Mouse (Mus musculus) adrenal gland, postnatal 14 days (tissue): ENCODE results near the gene Prkcb. TPM values are rescaled to one million over a fixed set of nuclear protein-coding genes. Genes with fewer than 3 reads are reported as not detected.
"Not testable (repeated sequence)": the region's sequence is repeated elsewhere in the genome, so short reads cannot be mapped to it uniquely, and the experiment has no call there.

ENCODE experiments used
- DNase-seq: peaks from one replicate; pipeline ENCODE4 v3.0.0; 2021; ENCODE audit warnings: mixed read lengths
- long read RNA-seq, 2 experiments: library from polyadenylated mRNA; stranded (forward); transcript quantifications; one replicate each; pipeline ENCODE4 v2.0.0; 2021
- total RNA-seq: library from RNA; stranded (reverse); gene quantifications from 2 replicates; pipeline ENCODE4 v1.2.3, GENCODE M21; 2021

Prkcb gene
- 7.5 and 24.1 TPM in 2 replicates for total RNA-seq
- long read RNA-seq, experiment 1, transcript Prkcb-202 (17 exons, 2,911 nt) = major isoform, 16 of 22 reads
- long read RNA-seq, experiment 1, partial matches to known transcripts = 1 of 22 reads
- long read RNA-seq, experiment 1, other reads (novel, unspliced or antisense) = 5 of 22 reads
- long read RNA-seq, experiment 2, transcript Prkcb-202 (17 exons, 2,911 nt) = major isoform, 5 of 7 reads
- long read RNA-seq, experiment 2, partial matches to known transcripts = 0 of 7 reads
- long read RNA-seq, experiment 2, other reads (novel, unspliced or antisense) = 0 of 7 reads

DNA sequence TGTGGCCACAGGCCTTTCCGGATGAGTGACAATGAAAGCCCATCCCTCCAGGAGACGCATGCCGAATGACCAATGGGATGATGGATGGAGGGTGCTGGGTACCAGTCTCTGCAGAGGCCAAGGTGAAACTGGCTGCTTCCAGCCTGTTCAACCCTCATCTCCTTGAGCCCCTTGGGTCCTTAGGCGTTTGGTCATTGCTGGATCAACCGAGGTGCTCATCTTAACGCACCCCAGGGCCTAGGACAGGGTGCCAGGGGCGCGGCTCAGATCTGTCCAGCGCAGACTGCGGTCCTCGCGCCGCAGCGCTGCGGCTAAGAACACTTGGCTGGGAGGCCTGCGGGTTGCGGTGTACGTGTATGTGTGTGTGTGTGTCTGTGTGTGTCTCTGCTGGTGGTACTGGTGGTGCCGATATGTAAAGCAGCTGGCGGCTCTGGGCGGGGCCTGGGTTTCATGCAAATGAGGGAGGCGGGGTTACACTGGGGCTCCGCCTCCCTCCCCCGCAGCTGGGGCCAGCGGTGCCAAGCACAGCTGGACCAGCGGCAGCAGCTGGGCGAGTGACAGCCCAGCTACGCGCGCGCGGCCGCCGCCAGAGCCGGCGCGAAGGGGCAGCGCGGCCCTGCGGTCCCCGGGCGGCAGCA is at the start of gene Prkcb:
Prkcb (plus strand) TSS at position 147 of the 638 bp plus-strand sequence.
- DNase-seq = peak; percentile 83

DNA sequence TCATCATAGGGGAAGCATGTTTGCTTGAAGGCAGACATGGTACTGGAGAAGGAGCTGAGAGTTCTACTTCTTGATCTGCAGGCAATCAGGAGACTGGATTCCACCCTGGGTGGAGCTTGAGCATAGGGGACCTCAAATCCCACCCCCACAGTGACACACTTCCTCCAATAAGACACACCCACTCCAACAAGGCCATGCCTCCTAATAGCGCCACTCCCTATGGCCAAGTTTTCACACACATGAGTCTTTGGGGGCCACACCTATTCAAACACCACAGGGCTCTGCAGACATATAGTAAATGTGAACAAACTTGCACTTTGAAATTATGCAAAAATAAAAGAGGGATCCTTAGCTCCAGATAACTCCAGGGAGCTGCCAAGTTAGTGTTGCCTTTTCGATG is 49.6 kb upstream of the Prkcb start:
- no peak for DNase-seq

DNA sequence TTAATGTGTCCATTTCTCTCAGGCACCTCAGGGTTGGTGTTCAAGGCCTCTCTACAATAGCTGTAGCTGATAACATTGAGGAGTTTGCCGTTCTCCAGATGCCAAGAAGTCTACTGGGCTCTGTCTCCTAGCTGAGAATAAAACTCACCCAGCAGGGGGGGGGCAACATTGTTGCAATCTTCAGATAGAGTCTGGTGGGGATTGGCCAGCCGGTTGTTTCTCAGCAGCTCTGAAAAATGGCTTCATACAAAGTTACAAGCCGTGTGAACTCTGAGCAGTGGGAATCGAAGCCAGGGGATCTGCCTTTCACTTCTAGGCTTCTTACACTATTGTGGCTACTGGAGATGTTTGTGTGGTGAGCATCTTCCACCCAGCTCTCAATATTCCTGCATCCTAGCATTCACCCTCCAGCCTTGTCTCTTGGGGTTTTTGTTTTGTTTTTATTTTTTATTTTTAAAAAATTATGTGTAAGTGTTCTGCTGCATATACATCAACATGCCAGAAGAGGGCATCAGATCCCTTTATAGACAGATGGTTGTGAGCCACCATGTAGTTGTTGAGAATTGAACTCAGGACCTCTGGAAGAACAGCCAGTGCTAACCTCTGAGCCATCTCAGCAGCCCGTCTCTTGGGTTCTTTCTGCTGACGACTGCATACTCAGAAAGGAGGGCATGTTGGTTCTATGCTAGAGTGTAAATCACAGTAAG is 48.0 kb upstream of the Prkcb start:
- no peak for DNase-seq

DNA sequence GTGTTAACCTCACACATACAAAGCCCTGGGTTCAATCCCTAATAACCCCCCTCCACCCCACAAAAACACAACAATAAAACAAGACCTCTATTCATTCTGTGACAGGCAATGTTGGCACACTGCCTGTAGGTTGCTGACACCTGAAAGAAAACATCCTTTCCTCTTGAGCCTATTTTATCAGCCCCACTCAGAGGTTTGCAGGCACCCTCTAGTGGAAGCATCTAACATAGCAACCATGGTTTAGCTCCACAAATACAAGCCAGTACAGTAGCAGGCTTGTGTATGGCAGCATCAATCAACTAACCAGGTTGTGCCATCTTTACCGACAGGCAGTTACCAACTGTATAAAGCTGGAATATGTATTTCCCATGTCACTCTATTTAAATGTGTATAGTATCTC is 46.3 kb upstream of the Prkcb start:
- DNase-seq = peak; percentile 37

DNA sequence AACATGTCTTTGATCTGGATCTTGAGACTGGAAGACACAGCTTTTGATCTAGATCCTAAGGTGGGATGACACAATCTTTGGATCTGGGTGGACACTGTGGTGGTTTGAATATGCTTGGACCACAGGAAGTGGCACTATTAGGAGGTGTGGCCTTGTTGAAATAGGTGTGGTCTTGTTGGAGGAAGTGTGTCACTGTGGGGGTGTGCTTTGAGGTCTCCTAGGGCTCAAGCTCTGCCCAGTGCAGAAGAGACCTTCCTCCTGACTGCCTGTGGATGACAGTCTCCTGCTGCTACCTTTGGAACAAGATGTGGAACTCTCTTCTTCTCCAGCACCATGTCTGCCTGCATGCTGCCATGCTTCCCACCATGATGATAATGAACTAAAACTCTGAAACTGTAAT is 45.8 kb upstream of the Prkcb start:
- not testable (repeated sequence) for DNase-seq

DNA sequence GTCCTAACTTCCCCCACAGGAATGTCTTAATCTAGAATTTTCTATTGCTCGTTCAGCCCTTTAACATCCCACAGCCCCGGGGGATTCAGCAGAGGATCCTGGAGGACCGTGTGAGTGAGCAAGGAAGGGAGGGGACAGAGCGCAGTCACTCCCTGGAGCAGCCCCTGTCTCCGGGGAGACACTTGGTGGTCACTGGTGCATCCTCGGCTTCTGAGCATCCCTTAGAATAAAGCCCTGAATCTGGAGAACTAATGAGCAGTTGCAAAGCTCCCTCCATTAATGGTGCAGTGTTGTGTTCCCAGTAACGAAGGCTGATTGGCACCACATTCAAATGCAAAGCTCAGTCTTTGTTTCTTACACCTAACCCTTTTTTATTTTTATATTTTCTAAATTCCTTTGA is 44.4 kb upstream of the Prkcb start:
- DNase-seq = no peak

DNA sequence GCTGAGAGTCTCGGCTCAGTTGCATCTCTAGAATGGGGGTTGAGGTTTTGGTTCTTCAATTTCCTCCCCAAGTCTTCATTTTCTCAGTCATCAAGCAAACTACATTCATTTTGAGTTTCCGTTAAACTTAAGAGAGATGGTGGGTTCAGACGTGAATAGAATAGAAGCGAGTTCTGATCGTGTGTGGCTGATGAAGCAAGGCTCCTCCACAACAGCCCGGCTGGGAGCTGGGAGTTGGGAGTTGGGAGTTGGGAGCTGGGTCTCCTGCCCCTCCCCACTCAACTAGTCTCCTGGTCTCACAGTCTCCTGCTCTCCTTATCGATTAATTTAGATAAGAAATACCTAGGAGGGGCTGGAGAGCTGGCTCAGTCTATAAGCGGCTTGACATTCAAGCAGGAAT is 44.0 kb upstream of the Prkcb start:
- DNase-seq = no peak

DNA sequence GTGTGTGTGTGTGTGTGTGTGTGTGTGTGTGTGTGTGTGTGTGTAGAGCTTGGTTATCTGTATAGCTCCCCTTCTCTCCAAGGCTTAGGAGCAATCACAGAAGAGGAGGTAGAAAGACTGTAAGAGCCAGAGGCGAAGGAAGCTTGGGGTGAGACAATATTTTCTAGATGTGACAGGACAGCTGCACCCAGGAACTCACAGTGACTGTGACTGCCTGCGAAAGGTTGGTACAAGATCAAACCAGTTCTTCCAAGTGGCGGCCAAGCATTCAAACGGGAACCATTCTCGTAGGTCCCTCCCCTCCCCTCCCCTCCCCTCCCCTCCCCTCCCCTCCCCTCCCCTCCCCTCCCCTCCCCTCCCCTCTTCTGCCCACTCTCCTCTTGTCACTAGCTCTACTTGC is 42.6 kb upstream of the Prkcb start:
- no peak for DNase-seq

DNA sequence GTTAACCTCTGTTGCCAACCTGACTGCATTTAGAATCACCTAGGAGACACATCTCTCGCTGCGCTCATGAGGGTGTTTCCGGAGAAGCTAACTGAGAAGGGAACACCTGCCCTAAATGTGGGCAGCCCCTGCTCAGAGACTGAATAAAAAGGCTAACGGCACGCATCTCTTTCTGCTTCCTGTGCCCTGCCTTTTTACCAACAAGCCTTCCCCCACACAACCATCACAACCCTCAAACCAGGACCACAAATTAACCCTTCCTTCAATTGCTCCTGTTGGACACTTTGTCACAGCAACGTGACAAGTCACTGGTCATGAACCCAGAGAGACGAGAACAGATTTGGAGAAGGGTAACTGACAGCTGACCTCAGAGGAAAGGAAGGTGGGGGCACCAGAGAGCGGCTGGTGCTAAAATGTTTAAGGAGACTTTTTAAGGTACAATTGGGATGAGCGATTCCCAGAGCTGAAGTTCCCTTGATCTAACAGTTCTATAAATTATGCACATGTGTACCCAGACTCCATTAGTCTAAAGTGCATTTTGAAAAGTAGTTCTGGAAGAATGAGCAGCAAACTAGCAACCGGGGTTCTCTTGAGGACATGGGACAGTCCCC is 41.2 kb upstream of the Prkcb start:
- no peak for DNase-seq

DNA sequence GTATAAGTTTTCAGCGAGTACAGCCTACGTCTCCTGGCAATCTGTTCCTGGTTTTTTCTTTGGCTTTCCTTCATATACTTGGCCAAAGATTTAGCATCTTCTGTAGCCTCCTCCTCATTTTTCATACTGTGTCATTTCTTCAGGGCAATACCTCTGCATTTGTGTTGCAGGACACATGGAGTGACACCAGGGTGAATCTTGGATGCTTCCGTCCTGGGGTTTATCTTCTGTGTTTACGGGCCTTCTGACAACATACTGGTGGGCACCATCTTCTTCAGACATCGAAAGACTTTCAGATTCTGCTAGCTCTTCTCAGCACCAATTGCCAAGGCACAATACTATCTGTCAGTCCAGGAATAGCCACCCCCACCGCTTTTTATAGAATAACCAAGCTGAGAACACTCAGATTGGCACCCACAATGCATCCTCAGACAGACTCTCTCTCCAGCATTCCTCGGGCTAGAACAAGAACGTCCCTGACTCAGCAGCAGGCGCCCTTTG is 39.2 kb upstream of the Prkcb start:
- no peak for DNase-seq

DNA sequence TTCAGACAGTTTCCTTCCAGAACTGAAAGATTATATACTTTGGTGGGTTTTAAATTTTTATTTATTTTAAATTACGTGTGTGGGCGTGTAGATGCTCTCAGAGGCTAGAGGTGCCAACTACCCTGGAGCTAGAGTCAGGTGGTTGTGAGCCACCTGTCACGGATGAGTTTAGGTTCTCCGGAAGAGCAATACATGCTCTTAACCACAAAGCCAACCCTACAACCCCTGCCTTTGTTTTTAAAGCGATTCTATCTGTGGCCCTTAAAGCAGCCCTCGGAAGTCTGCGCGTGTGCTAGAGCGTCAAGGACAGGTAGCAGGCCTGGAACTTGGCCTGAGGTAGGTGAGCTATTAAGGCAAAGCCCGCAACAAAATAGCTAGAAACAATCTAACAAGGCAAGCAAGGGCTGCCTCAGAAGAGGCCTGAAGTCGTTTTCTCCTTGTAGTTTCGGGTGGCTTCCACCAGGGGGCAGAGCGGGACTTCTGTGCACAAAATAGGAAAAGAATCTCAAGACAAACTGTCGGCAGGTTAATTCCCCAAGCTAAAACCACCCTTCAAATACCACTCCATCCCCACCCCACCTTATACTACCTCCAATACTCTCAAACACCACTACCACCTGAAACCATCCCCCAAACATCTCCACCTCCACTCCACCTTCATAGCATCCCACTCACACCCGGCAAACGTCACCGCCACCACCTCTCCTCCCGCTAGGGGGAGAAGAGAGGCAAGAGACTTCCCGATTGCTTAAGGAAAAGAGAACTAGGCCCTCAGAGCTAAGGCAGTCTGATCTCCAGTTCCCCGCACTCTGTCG is 37.1 kb upstream of the Prkcb start:
- peak; percentile 76 for DNase-seq

DNA sequence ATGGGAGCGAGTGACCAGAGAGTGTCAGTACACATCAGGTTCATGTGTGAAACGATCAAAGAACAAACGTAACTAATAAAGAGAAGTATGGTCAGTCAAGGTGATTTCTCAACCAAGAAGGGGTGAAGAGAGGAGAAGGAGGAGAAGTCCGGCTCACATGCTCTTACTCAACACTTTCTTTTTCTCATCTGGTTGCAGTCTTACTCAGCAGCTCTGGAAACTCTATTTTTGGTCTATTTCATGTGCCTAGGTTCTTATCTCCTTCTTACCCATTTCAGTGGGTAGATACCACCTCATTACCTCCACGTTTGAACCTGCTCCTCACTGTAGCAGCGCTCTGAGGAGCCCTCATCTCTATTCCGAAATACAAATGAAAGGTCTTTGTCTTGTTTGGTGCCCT is 31.8 kb upstream of the Prkcb start:
- DNase-seq = no peak

DNA sequence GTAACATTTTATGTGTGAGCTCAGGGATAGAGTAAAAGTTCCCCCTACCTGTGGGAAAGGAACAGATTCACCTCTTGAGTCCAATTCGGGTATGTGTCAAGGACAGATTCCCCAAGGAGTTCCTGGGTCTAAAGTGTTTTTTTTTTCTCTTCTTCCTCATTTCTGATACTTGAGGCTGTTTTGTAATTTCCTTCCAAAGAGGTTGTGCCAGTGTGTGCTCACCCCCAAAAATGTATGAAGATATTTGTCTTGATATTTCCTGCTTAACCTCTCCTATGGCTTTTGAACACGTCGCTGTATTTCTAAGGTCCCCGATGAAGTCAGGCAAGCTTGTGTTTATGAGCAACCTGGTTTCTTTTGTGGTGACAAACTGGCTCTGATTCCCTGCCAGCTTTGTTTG is 30.0 kb upstream of the Prkcb start:
- no peak for DNase-seq

DNA sequence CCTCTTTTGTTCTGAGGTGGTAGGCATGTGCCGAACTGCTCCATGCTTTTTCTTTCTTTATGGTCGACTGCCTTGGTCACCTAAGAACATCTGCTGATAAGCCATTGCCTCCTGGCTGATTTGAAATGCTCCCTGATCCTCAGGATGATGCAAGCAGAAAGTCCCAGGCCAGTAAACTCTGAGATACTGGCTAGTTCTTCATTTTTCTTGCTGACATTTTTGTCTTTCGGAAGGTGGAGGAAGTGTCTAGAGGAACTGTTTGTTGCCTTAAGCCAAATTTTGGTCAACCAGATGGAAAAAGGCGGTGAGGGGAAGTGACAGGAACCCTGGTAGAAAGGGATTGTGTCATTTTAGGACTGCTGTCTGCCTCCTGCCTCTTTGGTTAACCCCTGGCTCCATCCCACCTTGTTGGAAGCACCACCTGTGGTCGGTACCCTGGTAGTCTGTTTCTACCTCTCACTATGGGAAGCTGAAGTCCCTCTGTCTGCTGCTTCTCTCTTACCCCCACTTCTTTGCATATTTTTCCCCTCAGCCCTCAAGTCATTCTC is 28.4 kb upstream of the Prkcb start:
- DNase-seq = no peak

DNA sequence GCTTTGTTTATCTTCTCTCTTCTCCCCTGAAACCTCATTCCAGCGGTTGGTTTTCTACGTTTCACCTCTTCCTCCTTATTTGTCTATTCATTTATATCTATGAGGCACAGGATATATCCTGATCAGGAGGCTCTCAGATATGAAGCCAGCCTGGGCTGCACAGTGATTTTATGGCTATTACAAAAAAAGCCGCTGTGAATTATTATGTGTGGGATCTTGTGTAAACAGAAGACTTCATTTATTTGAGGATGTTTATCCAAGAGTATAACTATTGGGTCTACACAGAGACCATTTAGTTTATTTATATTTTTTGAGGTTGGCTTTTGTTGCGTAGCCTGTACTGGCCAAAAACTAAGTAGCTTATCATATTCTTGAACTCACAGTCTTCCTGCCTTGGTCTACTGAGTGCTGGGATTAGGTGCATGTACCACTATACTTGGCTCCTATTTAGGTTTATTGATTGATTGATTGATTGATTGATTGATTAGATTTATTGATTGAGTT is 19.5 kb upstream of the Prkcb start:
- no peak for DNase-seq

DNA sequence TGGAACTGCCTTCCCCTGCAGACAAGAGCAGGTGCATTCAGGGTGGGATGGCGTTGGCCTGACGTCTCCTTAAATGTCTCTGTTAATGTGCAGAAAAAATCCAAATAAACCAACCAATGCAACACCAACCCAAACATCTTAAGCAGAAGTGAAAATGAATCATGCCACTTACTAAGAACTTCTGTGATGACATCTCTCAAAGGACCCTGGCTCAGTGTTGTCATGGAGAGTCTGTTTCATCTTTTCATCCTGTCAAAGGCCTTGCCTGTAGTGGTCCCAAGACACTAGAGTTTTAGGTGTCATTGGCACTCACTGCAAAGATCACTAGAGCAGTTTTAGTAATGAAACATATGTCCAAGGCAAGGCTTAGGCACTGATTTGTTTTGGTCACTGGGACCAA is 16.2 kb upstream of the Prkcb start:
- DNase-seq = no peak

DNA sequence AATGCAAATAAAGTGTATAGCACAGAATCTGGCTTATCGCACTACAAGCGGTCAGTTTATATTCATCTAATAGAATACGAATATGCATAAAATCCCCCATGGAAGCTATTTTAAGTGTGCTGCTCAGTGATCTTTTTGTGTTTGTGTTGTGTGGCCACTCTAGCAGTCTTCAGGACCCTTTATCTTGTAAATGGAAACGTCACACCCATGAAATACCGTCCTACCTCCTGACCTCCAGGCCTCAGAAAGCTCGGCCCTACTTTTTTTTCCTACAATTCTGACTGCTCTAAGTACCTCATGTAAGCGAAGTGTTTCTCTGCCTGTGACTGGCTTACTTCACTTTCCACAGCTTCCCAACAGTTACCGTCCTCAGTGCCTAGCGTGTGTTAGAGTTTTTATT is 9.0 kb upstream of the Prkcb start:
- DNase-seq = no peak

DNA sequence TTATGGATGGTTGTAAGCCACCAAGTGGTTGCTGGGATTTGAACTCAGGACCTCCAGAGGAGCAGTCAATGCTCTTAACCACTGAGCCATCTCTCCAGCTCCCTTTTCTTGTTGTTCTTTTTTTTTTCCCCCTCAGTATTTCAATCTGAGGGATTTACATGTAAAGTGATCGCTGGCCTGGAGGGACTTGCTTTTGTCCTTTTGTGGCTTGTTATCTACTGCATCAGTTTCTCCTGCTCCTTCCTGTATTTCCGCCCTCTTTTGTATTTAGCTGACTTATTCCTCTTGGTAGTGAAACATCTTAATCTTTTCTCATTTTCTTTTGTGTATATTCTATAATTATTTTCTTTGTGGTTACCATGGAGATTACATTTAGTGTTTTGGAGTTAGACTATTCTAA is 8.2 kb upstream of the Prkcb start:
- DNase-seq = no peak

DNA sequence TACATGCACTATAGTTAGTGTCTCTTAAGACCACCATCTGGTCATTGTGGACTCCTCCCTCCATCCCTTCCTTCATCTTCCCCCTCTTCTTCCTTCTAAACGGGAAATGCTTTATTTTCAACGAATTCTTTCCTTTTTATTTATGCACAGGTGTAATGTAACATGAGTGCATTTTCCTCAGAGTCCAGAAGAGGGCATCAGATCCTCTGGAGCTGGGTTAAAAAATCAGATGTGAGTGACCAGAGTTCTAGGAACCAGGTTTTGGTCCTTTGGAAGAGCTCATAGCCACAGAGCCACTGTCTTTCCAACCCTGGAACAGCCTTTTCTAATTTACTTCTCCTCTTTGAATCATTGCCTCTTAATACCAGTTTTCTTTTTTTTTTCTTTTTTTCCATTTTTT is 6.0 kb upstream of the Prkcb start:
- no peak for DNase-seq

DNA sequence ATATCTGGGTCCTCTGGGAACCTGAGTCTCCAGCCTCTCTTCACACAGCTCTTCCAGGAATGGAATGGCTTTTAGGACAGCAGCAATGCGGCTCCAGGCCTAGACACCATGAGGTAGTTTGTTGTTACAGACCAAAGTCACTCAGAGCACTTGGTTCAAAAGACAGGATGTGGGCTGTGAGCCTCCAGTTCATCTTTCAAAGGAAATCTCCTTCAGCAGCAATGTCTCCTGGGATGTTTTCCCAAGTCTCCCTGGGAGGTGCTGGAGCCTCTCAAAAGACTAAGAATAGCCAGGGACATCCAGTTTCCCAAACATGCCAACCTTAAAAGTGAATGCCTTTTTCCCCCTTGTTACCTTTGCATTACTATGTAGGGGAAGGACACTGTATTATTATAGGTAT is 1.3 kb upstream of the Prkcb start:
- no peak for DNase-seq

DNA sequence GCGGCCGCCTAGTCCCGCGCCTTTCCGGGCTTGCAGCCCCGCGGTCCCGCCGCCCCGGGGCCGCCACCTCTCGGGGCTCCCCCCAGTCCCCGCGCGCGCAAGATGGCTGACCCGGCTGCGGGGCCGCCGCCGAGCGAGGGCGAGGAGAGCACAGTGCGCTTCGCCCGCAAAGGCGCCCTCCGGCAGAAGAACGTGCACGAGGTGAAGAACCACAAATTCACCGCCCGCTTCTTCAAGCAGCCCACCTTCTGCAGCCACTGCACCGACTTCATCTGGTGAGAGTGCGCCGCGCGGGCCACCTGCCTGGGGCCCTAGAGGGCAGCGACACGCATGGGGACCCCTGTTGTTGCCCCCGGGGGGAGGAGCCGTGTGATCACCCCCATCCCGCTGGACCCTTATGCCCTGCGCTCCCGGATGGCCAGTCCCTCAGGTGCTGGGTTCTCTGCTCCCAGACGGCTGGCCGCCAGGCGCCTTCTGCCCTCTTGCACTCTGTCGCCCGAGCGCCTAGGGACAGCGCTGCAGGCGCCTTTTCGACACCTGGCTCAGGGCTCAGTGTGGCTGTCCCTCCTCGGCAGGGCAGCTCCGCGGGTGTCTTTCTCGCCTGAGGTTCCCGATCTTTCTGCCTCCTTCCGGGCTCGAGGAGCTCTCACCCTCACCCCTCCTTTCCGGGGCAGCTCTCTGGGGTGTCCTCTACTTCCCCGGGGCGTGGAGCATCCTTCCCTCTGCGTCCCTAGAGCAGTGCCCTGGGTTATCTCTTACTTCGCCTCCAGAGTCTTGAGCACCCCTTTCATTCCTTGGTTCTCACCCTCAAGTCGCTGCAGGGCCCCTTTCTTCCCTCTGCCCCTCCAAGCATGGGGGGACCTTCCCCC is 926 bp downstream of the Prkcb start:
- DNase-seq = peak; percentile 23
